Mouse (Mus musculus) small intestine, adult 2 months (tissue): ENCODE data around the gene Cdh23. TPM values are rescaled to one million over a fixed set of nuclear protein-coding genes. Genes with fewer than 3 reads are reported as not detected.

Experiments
- H3K27ac ChIP-seq: fragments of 200-500 bp; 2 replicates; pipeline ENCODE4 v1.5.1; 2012; ENCODE audit warnings: low read depth, low read length, control low read depth, inconsistent platforms; ENCODE audit not compliant: insufficient read depth
- H3K27me3 ChIP-seq: fragments of 200-500 bp; 2 replicates; pipeline ENCODE4 v1.6.1; 2012; ENCODE audit warnings: mild to moderate bottlenecking, moderate library complexity, low read length, inconsistent platforms; ENCODE audit not compliant: control insufficient read depth, insufficient read depth
- H3K36me3 ChIP-seq: fragments of 200-500 bp; 2 replicates; pipeline ENCODE4 v1.6.1; 2012; ENCODE audit warnings: mild to moderate bottlenecking, low read length, control low read depth, inconsistent platforms; ENCODE audit not compliant: control insufficient read depth, insufficient read depth
- H3K4me1 ChIP-seq: fragments of 200-500 bp; 2 replicates; pipeline ENCODE4 v1.6.1; 2012; ENCODE audit warnings: low read length, inconsistent platforms, mixed read lengths; ENCODE audit not compliant: control insufficient read depth, insufficient read depth, insufficient read length
- H3K4me3 ChIP-seq: fragments of 200-500 bp; 2 replicates; pipeline ENCODE4 v1.5.1; 2012; ENCODE audit warnings: low read depth, mild to moderate bottlenecking, control low read depth, inconsistent platforms, low read length, moderate library complexity
- CTCF ChIP-seq: fragments of 200-500 bp; IDR thresholded peaks from 2 replicates; pipeline ENCODE4 v1.5.1; 2012; ENCODE audit warnings: low read depth, mild to moderate bottlenecking, control low read depth, inconsistent platforms, low read length, moderate library complexity, mixed read lengths; ENCODE audit not compliant: insufficient replicate concordance, insufficient read length; ENCODE audit errors: extremely low read depth
- POLR2A ChIP-seq: fragments of 200-500 bp; IDR thresholded peaks from 2 replicates; pipeline ENCODE4 v1.6.1; 2012; ENCODE audit warnings: low read depth, mild to moderate bottlenecking, control low read depth, inconsistent platforms, low read length, moderate library complexity
- whole genome bisulfite sequencing: fragments of 180-500 bp; shearing (Covaris S2); methylation state at CpG from one replicate; pipeline ENCODE4 v1.1.7; 2018; 5-methylcytosine and 5-hydroxymethylcytosine counted together
- polyA plus RNA-seq: library from polyadenylated mRNA; depleted of rRNA; stranded (reverse); fragments of >200 nt; gene quantifications from 2 replicates; pipeline ENCODE4 v1.2.3, GENCODE M21; 2012

The Cdh23 gene
- polyA plus RNA-seq, 1 experiment = 0.35 TPM

DNA sequence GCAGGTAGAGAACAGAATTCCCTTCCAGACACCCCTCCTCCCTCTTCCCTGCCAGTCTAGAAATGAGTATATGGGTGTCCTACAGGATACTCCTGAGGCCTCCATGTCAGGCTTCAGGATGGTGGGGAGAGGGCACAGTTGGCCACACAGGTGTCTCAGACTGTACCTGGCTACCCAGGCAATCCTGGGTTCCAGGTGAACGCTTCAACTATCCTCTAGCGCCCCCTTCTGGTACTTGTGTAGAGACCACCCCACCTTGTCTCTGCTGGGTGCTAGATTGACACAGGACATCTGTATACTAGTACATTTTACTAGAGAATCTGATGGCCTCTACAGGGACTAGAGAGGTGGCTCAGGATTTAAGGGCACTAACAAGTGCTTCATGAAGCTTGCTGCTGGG is 253.2 kb downstream of the Cdh23 start:
- Histone ChIP-seq H3K4me3 (no peak overlapping the region), H3K36me3 (no peaks in the 10 kb centered on the region), H3K4me1 (no peaks in the 10 kb centered on the region), H3K27ac (no peak overlapping the region), H3K27me3 (no peaks in the 10 kb centered on the region)
- TF ChIP-seq CTCF (peak; percentile 39; the same call in 1 of the 2 replicates), POLR2A (no peak)
- 2% methylated on average over 2 of the region's 2 CpGs for WGBS

DNA sequence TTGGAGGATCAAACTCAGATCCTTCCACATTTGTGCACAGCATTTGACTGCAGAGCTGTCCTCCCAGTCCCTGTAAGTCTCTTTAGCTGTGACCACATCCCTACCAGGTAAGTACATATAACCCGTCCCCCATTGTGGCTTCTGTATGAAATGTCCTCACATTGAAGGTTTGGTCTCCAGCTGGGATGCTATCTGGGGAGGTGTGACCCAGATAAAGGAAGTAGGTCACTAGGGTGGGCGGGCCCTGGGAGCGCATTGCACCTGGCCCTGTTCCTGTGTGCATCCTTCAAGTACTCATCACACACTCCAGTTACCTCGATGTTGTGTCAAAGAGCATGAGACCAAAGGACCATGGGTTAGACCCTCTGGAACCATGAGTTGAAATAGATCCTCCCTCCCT is 254.0 kb downstream of the Cdh23 start:
- 63% methylated on average over 4 of the region's 4 CpGs for WGBS
- H3K36me3 ChIP-seq = no peaks in the 10 kb centered on the region
- no peak overlapping the region for H3K4me3 ChIP-seq
- H3K4me1 ChIP-seq = no peaks in the 10 kb centered on the region
- H3K27me3 ChIP-seq = no peaks in the 10 kb centered on the region
- no peak overlapping the region for H3K27ac ChIP-seq
- no peak for TF ChIP-seq POLR2A

DNA sequence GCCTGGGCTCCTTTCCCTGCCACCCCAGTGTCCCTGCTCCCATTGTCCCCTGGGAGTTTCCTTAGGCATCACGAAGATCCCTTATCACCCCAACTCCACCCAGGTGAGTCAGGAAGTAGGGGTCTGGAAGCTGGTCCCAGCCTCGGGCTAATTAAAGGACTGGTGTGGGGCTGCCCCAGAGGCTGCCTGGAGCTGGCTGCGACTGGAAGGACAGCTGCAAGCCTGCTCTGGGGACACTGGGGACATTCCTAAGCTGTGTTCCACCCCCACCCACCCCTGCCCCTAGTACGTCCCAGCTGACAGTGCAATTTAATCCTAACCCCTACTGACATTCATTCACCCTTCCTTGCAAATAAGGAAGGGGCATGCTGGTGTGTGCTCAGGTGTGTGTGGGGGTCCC is 263.6 kb downstream of the Cdh23 start:
- H3K4me3 ChIP-seq = no peak overlapping the region
- no peaks in the 10 kb centered on the region for H3K36me3 ChIP-seq
- no peak overlapping the region for H3K27ac ChIP-seq
- H3K4me1 ChIP-seq = no peaks in the 10 kb centered on the region
- TF ChIP-seq POLR2A (no peak), CTCF (no peak)
- 12% methylated on average over 4 of the region's 4 CpGs for WGBS
- no peaks in the 10 kb centered on the region for H3K27me3 ChIP-seq

DNA sequence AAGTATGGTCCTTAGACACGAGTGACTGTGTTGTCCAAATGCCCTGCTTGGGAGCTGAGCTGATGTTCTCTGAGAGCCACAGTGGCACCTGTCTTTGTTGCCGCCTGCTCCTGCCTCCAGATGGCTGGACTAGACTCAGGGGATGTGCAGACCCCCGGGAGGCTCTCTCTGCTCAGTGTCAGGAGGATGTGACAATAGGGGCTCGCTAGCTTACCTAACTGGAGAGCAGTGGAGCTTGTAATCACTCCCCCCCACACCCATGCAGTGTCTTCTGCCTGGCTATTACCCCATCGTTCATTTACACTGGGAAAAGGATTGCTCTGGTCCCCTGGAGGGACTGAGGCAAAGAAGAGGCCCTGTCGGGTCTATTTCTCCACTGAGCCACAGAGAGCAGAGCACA is 265.7 kb downstream of the Cdh23 start:
- no peaks in the 10 kb centered on the region for H3K36me3 ChIP-seq
- H3K27ac ChIP-seq = no peak overlapping the region
- H3K27me3 ChIP-seq = no peaks in the 10 kb centered on the region
- WGBS = 59% methylated on average over 6 of the region's 6 CpGs
- no peak overlapping the region for H3K4me3 ChIP-seq
- TF ChIP-seq CTCF (no peak), POLR2A (no peak)
- no peaks in the 10 kb centered on the region for H3K4me1 ChIP-seq

DNA sequence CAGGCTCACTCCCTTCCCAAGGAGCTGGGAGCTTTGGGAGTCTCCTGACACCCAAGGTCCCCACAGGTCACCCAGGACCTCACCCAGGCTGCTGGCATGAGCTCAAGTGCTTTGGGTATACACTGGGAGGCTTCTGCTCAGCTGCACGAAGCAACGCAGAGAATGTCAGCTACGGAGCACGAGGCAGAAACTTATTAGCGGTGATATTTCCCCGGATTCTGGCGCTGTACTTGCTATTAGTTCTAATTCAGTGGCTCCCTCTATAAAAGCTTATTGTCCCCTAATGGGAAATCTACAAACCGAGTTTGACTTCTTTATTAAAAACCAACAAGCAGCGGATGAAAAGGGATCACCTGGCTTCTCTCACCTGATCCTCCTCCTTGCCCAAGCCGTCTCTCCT is 266.3 kb downstream of the Cdh23 start:
- 77% methylated on average over 10 of the region's 10 CpGs for WGBS
- Histone ChIP-seq H3K27ac (no peak overlapping the region), H3K4me3 (no peak overlapping the region), H3K36me3 (no peaks in the 10 kb centered on the region), H3K4me1 (no peaks in the 10 kb centered on the region), H3K27me3 (no peaks in the 10 kb centered on the region)
- TF ChIP-seq CTCF (no peak), POLR2A (no peak)

DNA sequence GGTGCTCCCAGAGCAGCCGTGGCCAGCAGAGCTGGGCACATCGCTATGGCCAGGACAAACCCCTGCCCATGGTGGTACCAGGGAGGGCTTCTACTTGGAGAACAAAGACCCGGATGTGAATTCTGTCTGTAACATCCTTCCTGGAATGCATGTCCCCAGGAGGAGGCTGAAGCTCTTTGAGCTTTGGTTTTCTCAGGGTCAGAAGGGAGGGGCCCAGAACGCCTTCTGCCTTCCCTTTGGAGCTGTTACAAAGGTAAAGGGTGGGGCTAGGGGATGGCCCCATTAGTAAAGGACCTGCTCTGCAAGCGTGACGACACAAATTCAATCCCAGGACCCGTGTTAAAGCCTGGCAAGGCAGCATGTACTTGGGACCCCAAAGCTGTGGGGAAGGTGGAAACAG is 273.5 kb downstream of the Cdh23 start:
- H3K4me1 ChIP-seq = no peaks in the 10 kb centered on the region
- TF ChIP-seq CTCF (no peak), POLR2A (no peak)
- H3K27ac ChIP-seq = no peak overlapping the region
- no peak overlapping the region for H3K4me3 ChIP-seq
- H3K27me3 ChIP-seq = no peaks in the 10 kb centered on the region
- WGBS = 45% methylated on average over 7 of the region's 7 CpGs
- H3K36me3 ChIP-seq = no peaks in the 10 kb centered on the region

DNA sequence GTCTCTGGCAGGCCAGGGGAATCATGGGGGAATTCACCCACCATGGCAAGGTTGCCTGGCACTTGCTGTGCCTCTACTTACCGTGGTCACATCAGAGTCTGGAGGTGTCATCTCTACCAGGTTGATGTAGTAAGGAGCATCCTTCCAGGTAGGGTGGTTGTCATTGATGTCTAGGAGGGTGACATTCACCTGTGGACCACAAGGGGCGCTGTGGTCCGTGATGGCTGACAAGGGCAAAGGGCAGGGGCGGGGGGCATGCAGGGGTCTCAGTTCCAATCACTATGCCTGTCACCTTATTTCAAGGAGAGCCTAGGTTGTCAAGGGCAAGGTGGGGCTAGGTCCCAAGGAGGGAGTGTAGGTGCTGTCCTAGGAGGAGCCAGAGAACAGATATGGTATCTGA is 276.7 kb downstream of the Cdh23 start:
- Histone ChIP-seq H3K27ac (no peak overlapping the region), H3K27me3 (no peaks in the 10 kb centered on the region), H3K36me3 (no peaks in the 10 kb centered on the region), H3K4me1 (no peaks in the 10 kb centered on the region), H3K4me3 (no peak overlapping the region)
- TF ChIP-seq POLR2A (no peak), CTCF (peak; percentile 52; the same call in 1 of the 2 replicates)
- WGBS = 22% methylated on average over 4 of the region's 4 CpGs

DNA sequence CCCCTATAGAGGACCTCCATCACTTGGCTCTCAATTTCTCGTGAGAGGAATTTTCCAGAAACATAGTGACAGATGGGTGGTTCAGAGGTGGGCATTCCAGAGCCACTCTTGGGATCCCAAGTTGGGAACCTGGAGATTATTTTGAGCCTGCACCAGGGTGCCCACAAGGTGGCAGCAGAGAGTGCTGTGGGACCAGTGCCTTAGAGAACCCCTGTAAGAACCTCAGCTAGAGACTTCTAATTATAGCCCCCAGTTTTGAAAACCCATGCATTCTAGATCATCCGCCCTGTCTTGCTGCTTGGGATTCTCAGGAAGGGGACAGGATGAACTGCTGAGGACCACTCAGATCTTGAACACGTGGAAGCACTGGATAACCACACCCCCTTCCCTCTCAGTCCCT is 278.2 kb downstream of the Cdh23 start:
- TF ChIP-seq POLR2A (no peak), CTCF (peak; percentile 89; the same call in 1 of the 2 replicates)
- no peak overlapping the region for H3K4me3 ChIP-seq
- no peaks in the 10 kb centered on the region for H3K4me1 ChIP-seq
- H3K36me3 ChIP-seq = no peaks in the 10 kb centered on the region
- 11% methylated on average over 3 of the region's 3 CpGs for WGBS
- H3K27ac ChIP-seq = no peak overlapping the region
- H3K27me3 ChIP-seq = no peaks in the 10 kb centered on the region
